Mouse (Mus musculus): ENCODE results near the gene Opa3.

Opa3 gene

DNA sequence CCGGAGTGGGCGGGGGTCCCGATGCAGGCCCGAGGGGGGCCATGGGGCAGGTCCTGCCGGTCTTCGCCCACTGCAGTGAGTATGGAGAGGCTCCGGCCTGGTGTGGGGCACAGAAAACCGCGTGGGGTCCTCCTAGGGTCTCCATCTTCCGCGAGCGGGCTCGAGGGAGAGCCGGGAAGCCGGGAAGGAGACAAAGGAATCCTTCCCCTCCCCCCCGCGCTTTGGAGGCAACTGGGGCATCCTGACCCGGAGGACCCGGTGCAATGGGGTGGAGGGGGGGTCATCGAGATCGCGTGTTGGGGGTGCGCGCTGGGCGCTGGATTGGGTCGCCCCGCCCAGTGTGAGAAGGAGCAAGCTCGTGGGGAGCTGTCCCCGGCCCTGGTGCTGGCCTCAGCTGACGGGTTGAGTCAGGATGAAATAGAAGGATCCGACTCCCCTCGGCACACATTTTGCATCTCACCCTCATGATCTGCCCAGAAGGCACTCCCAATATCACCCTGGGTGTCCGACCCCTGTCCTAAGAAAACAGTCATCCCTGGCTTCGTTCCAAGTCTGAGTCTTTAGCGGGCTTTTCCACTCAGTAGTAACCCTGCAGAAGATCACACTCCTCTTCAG lies 54.8 kb downstream of the Opa3 start:
- peak; percentile 87 to 89 for DNase-seq

GRCm38 (mm10) chr7:19283406-19283804 lies 55.3 kb downstream of the Opa3 start:
- no peak for DNase-seq

DNA sequence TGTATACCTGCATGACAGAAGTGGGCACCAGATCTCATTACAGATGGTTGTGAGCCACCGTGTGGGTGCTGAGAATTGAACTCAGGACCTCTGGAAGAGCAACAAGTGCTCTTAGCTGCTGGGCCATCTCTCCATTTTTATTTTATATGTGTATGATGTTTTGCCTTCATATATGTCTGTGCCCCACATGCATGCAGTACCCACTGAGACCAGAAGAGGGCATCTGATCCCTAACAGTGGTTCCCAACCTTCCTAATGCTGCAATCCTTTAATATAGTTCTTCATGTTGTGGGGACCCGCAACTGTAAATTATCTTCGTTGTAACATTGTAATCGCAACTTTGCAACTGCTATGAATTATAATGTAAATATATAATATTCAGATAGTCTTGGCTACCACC lies 56.6 kb downstream of the Opa3 start:
- peak; percentile 81 to 82 for DNase-seq

DNA sequence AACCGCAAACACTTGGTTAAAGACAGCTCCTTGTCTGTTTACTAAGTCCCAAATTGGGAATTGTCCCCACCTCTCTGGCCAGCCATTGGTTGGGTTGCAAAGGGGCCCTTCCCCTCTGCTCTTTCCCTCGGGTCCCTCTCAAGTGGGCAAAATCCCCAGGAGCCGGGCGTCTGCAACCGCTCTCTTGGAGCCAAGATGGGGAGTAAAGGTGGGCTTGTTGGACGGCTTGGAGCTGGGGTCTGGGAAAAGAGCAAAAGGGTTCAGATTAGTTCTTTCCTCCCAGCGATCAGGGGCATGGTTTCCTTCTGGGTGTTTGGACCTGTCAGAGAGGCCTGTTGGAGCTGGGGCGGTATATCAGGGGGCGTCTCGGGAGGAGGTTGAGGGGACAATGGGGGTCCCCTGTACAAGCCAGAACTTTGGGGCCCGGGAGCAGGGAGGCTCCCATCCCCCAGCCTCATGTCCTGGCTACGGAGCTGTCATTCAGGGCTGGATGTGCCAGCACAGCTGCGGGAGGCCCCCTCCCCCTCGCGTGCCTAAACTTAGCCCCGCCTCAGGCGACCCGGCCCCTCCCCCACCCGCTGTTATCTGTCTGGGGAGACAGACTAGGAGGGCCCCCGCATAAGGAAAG lies 62.9 kb downstream of the Opa3 start:
- peak; percentile 69 to 80 for DNase-seq

DNA sequence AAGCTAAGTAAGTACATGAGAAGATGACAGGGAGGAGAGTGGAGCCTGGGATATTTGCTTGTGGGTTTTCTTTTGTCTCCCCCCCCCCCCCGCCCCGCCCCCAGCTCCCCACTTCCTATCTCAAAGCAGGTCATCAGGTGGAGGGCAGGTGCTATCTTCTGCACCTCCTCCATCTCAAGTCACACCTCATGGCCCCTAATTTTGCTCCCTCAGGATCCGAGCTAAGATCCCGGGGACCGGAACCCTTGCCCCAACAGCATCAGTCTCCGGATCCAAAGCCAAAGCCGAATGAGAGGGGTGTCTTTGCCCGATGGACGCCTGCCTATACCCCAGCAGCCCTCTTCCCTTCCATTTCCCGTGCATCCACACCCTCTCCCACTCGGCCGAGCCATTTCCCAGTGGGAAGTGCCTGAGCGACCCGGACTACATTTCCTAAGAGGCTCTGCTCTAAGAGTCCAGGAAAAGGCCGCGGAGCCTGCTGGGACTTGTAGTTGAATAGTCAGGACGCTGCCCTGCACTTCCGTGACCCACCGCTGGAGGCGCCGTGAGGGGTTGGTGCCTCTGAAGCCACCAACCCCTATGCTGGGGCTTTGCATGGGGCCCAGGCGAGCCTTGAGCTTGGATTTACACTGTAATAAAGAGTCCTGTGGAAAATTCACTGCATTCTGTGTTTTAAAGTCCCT lies 67.5 kb downstream of the Opa3 start:
- peak; percentile 99 to 100 for DNase-seq

GRCm38 (mm10) chr7:19297034-19297433 lies 68.9 kb downstream of the Opa3 start:
- no peak for DNase-seq

- DNase-seq, result no peak
Measured at GRCm38 (mm10) chr7:19297794-19298193, 69.7 kb downstream of the Opa3 start.

GRCm38 (mm10) chr7:19299194-19299593 lies 71.1 kb downstream of the Opa3 start:
- peak; percentile 67 to 75 for DNase-seq

- DNase-seq, result peak; percentile 88 to 90
Measured at GRCm38 (mm10) chr7:19300501-19301421, 72.6 kb downstream of the Opa3 start.

DNA sequence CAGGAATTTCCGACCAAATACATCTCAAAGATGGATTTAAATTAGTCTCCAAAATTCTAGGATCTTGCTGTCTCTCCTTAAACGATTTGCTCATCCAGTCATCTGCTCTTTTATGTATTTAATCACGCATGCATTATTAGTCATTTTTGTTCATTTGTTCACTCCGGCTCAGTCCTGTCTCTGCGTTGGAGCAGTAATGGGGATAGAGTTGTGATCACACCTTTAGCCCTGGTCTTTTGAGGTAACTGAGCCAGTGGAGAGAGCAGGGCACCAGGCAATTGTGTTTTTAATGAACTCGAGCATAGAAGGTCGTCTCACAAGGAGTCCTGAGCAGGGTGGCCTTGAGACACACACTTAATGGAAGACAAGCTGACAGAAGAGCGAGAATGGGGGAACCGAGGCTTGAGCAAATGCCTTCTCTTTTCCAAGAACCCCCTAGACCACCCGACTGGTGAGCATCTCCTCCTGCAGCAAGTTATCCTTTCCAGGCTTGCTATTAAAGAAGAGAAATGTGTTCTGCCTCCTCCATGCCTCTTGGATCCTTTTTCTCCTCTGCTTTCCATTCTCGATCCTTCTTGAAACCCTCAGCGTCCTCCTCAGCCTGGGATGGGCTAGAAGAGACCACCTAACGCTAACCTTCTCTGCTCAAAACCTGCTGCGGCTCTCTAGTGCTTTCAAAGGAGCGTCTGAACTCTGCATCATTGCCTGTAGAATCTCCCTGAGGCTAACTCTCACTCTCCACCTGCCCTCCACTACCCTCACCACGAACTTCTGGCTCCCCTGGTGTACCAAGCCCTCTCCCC lies 73.5 kb downstream of the Opa3 start:
- no peak for DNase-seq

GRCm38 (mm10) chr7:19302264-19303045 lies 74.3 kb downstream of the Opa3 start:
- DNase-seq, result no peak

DNA sequence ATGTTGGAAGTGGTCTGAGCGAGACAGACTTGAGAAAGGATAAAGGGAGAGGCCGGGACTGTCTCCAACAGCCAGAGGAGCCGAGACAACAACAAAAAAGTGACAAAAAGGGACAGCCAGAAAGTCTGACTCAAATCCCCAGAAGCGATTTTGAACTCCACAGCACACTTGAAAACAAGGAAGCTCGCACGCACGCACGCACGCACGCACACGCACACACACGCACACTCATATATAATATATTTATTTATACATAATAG lies 74.8 kb downstream of the Opa3 start:
- DNase-seq, result no peak

GRCm38 (mm10) chr7:19303770-19304169 lies 75.6 kb downstream of the Opa3 start:
- DNase-seq, result peak; percentile 85 to 88

- DNase-seq, result peak; percentile 20 to 38
Measured at GRCm38 (mm10) chr7:19304501-19305412, 76.6 kb downstream of the Opa3 start.

GRCm38 (mm10) chr7:19305413-19305735 lies 77.2 kb downstream of the Opa3 start:
- DNase-seq, result no peak

Measured in kidney, postnatal 4 days (tissue).